Mouse (Mus musculus) limb, embryonic 11.5 days (tissue): ENCODE results near the gene Cmtr1. TPM values are rescaled to one million over a fixed set of nuclear protein-coding genes. Genes with fewer than 3 reads are reported as not detected.
"Not testable (repeated sequence)": the region's sequence is repeated elsewhere in the genome, so short reads cannot be mapped to it uniquely, and the experiment has no call there.

Experiments used
- ATAC-seq: fragments of 200-750 bp; cut with Nextera tagmentation; 2 replicates; pipeline ENCODE4 v1.8.0; 2017; ENCODE audit warnings: low read depth; ENCODE audit not compliant: insufficient number of reproducible peaks, low FRiP score, low TSS enrichment
- DNase-seq: peaks from one replicate; pipeline ENCODE4 v3.0.0-alpha.2; 2015; ENCODE audit warnings: low spot score
- H3K27ac ChIP-seq: fragments of 300-500 bp; sonication (generic); replicated peaks from 2 replicates; pipeline ENCODE4 v1.5.1; 2014; ENCODE audit warnings: low read depth, mild to moderate bottlenecking, low read length
- H3K27me3 ChIP-seq: fragments of 300-500 bp; sonication (generic); 2 replicates; pipeline ENCODE4 v1.6.1; 2014; ENCODE audit warnings: mild to moderate bottlenecking, low read length, mixed read lengths; ENCODE audit not compliant: control insufficient read depth, insufficient read depth
- H3K36me3 ChIP-seq: fragments of 300-500 bp; sonication (generic); 2 replicates; pipeline ENCODE4 v1.6.1; 2014; ENCODE audit warnings: mild to moderate bottlenecking, low read length, moderate library complexity, mixed read lengths; ENCODE audit not compliant: control insufficient read depth, insufficient read depth
- H3K4me1 ChIP-seq: fragments of 300-500 bp; sonication (generic); 2 replicates; pipeline ENCODE4 v1.6.1; 2014; ENCODE audit warnings: low read length, mixed read lengths; ENCODE audit not compliant: control insufficient read depth, insufficient read depth
- H3K4me2 ChIP-seq: fragments of 300-500 bp; sonication (generic); 2 replicates; pipeline ENCODE4 v1.6.1; 2014; ENCODE audit warnings: low read depth, mild to moderate bottlenecking, moderate library complexity; ENCODE audit not compliant: severe bottlenecking
- H3K4me3 ChIP-seq: fragments of 300-500 bp; sonication (generic); 2 replicates; pipeline ENCODE4 v1.5.1; 2014; ENCODE audit warnings: low read depth, low read length
- H3K9ac ChIP-seq: fragments of 300-500 bp; sonication (generic); 2 replicates; pipeline ENCODE4 v1.6.1; 2014; ENCODE audit warnings: mild to moderate bottlenecking, low read length
- H3K9me3 ChIP-seq: fragments of 300-500 bp; sonication (generic); 2 replicates; pipeline ENCODE4 v1.6.1; 2016; ENCODE audit warnings: low read length; ENCODE audit not compliant: control insufficient read depth
- WGBS: fragments of 180-500 bp; shearing (Covaris S2); extraction: QIAGEN DNeasy Blood & Tissue Kit; methylation state at CpG from one replicate; pipeline ENCODE4 v1.1.7; 2014; 5-methylcytosine and 5-hydroxymethylcytosine counted together
- polyA plus RNA-seq: library from polyadenylated mRNA; unstranded; fragments of >200 nt; fragmentation: Nextera tagmentation; extraction: Ambion mirVana; gene quantifications from 2 replicates; pipeline ENCODE4 v1.2.1, GENCODE M21; 2014

Cmtr1 gene
- polyA plus RNA-seq, 1 experiment from 2014 or later, result 117 TPM

GRCm38 (mm10) chr17:29711745-29712431, 51.5 kb downstream of the Cmtr1 start:
- ATAC-seq (no peak), DNase-seq (no peak)
- no peaks in the 10 kb centered on the region for H3K9me3 ChIP-seq
- H3K4me2 ChIP-seq, result no peak overlapping the region
- H3K27me3 ChIP-seq, result no peaks in the 10 kb centered on the region
- WGBS, result 46% methylated on average over 8 of the region's 8 CpGs
- H3K9ac ChIP-seq, result no peak overlapping the region
- H3K4me1 ChIP-seq, result peaks cover 58% of the 10 kb centered on the region
- no peaks in the 10 kb centered on the region for H3K36me3 ChIP-seq
- H3K4me3 ChIP-seq, result no peak overlapping the region
- H3K27ac ChIP-seq, result no peak overlapping the region

- DNase-seq (peak; percentile 60), ATAC-seq (no peak)
- H3K4me1 ChIP-seq, result peaks cover 51% of the 10 kb centered on the region
- H3K4me3 ChIP-seq, result no peak overlapping the region
- H3K9ac ChIP-seq, result no peak overlapping the region
- H3K27me3 ChIP-seq, result no peaks in the 10 kb centered on the region
- no peaks in the 10 kb centered on the region for H3K9me3 ChIP-seq
- H3K27ac ChIP-seq, result no peak overlapping the region
- H3K4me2 ChIP-seq, result no peak overlapping the region
- WGBS, result 41% methylated on average over 7 of the region's 7 CpGs
- no peaks in the 10 kb centered on the region for H3K36me3 ChIP-seq
These were observed 52.2 kb downstream of the Cmtr1 start for GRCm38 (mm10) chr17:29712565-29712964.

GRCm38 (mm10) chr17:29713734-29714133, 53.3 kb downstream of the Cmtr1 start:
- H3K36me3 ChIP-seq, H3K27me3 ChIP-seq, H3K4me3 ChIP-seq, H3K27ac ChIP-seq, H3K9me3 ChIP-seq, H3K4me2 ChIP-seq, DNase-seq, H3K9ac ChIP-seq, ATAC-seq: not testable (repeated sequence)
- WGBS, result 97% methylated on average over 4 of the region's 4 CpGs
- H3K4me1 ChIP-seq, result peaks cover 47% of the 10 kb centered on the region

GRCm38 (mm10) chr17:29716732-29717445, 56.5 kb downstream of the Cmtr1 start, which contains the start of gene Ccdc167:
TSS of gene Ccdc167 (minus strand) at chr17:29717044.
- Histone ChIP-seq H3K27ac (0 out of 2 replicates have a peak within 1 kb of the TSS, but pooled peaks have one; percentile 30), H3K36me3 (no peaks in the 10 kb centered on the region), H3K9me3 (no peaks in the 10 kb centered on the region), H3K4me2 (peak within 1 kb of the TSS; percentile 85), H3K27me3 (no peaks in the 10 kb centered on the region), H3K4me1 (peaks cover 19% of the 10 kb centered on the region), H3K4me3 (peak within 1 kb of the TSS; percentile 49), H3K9ac (peak within 1 kb of the TSS; percentile 70)
- WGBS, result 7% methylated on average over 41 of the region's 41 CpGs
- ATAC-seq (peak; percentile 85), DNase-seq (peak; percentile 99)

- Histone ChIP-seq H3K4me2 (no peak overlapping the region), H3K4me3 (no peak overlapping the region), H3K4me1 (peaks cover 7% of the 10 kb centered on the region), H3K36me3 (no peaks in the 10 kb centered on the region), H3K9me3 (no peaks in the 10 kb centered on the region), H3K9ac (no peak overlapping the region), H3K27me3 (no peaks in the 10 kb centered on the region), H3K27ac (no peak overlapping the region)
- 90% methylated on average over 8 of the region's 8 CpGs for WGBS
- ATAC-seq, result no peak
- no peak for DNase-seq
These were observed 58.3 kb downstream of the Cmtr1 start for GRCm38 (mm10) chr17:29718660-29719059.

GRCm38 (mm10) chr17:29719628-29720575, 59.5 kb downstream of the Cmtr1 start:
- Histone ChIP-seq H3K4me2 (no peak overlapping the region), H3K4me1 (peaks cover 7% of the 10 kb centered on the region), H3K27me3 (no peaks in the 10 kb centered on the region), H3K9me3 (no peaks in the 10 kb centered on the region), H3K36me3 (no peaks in the 10 kb centered on the region), H3K27ac (no peak overlapping the region), H3K9ac (no peak overlapping the region), H3K4me3 (no peak overlapping the region)
- ATAC-seq, result no peak
- WGBS, result 81% methylated on average over 13 of the region's 13 CpGs
- no peak for DNase-seq

- no peak overlapping the region for H3K4me3 ChIP-seq
- H3K27me3 ChIP-seq, result no peaks in the 10 kb centered on the region
- no peak overlapping the region for H3K27ac ChIP-seq
- DNase-seq (no peak), ATAC-seq (no peak)
- no peak overlapping the region for H3K9ac ChIP-seq
- no peak overlapping the region for H3K4me2 ChIP-seq
- WGBS, result 70% methylated on average over 11 of the region's 11 CpGs
- no peaks in the 10 kb centered on the region for H3K9me3 ChIP-seq
- peaks cover 7% of the 10 kb centered on the region for H3K4me1 ChIP-seq
- no peaks in the 10 kb centered on the region for H3K36me3 ChIP-seq
These were observed 60.5 kb downstream of the Cmtr1 start for GRCm38 (mm10) chr17:29720755-29721365.

GRCm38 (mm10) chr17:29724610-29725009, 64.2 kb downstream of the Cmtr1 start:
- Histone ChIP-seq H3K9me3 (no peaks in the 10 kb centered on the region), H3K4me1 (no peaks in the 10 kb centered on the region), H3K27ac (no peak overlapping the region), H3K27me3 (no peaks in the 10 kb centered on the region), H3K4me3 (no peak overlapping the region), H3K4me2 (no peak overlapping the region), H3K36me3 (no peaks in the 10 kb centered on the region), H3K9ac (no peak overlapping the region)
- ATAC-seq (no peak), DNase-seq (no peak)
- WGBS, result 80% methylated on average over 6 of the region's 6 CpGs
